Mouse (Mus musculus): ENCODE data around the gene Aurkaip1.
A peak's percentile ranks its signal among the peaks of the same experiment; 100 is the strongest.

Gene Aurkaip1

GRCm38 (mm10) chr4:155829866-155830265, 1.2 kb upstream of the Aurkaip1 start:
- DNase-seq (ENCODE audit: low read depth, low spot score): no peak

GRCm38 (mm10) chr4:155830596-155830995, 476 bp upstream of the Aurkaip1 start:
- no peak for DNase-seq (ENCODE audit: low read depth, low spot score)

DNA sequence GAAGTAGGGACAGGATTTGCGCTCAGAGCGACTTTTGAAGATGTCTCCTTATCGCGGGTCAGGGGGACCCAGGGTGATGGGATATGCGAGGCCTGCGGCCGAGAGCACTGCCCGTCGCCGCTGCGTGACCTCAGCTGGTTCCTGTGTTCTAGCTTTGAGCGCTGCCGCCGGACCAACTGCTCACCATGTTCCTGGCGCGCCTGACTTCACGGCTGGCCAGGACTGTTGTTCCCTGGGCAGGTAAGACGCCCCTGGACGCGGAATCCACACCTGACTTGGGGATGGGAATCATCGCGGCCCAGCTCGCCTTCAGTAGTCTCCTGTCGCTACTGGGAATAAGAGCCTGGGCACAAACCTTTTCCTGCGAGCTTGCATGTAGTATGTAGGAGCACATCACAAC, 759 bp downstream of the Aurkaip1 start:
- no peak for DNase-seq (ENCODE audit: low read depth, low spot score)

DNA sequence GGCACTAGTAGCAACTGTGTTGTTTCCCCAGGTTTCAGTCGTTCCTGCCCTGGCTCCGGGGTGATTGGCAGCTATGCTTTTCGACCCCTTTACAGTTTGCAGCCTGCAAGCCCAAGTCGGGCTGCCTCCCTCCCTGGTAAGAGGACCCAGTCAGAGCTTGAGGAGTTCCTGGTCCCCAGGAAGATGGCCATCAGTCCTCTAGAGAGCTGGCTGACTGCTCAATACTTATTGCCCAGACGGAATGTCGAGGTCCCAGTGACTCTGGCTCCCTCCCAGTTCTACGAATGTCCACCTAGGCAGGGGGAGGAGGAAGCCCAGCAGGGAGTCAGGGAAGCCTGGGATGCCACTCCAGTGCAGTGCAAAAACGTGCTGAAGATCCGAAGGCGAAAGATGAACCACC, 1.2 kb downstream of the Aurkaip1 start:
- DNase-seq (ENCODE audit: low read depth, low spot score): no peak

- no peak for DNase-seq (ENCODE audit: low read depth, low spot score)
These were observed 2.2 kb downstream of the Aurkaip1 start for GRCm38 (mm10) chr4:155833234-155833633.

- DNase-seq (ENCODE audit: low read depth, low spot score): peak; percentile 61
These were observed 2.8 kb downstream of the Aurkaip1 start for GRCm38 (mm10) chr4:155833836-155834235.

DNA sequence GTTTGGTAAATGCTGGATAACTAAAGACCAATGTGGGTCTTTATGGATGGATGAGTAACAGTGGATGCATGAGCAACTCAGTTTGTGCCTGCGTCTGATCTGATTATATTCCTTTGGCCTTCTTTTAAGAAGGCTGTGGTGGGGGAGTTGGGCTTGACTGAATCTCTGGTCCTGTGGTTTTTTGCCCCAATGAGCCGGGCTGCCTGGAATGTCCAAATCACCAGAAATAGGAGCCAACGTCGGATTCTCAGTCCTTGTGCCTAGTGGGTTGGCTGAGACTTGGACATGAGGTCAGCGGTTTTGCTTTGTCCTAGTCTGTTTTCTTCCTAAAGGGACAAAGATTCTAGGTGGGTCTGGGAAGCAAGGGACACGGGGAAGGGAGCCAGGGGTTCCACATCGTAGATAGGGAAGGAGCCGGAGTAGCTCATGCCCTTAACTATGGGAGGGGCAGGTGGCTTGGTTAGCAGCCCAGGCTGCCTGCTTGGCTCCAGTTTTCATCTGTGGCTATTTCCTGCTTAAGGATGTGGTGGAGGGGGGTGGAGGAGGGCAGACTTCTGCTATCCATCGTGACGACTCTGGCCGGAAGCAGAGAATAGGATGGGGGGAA, 6.4 kb downstream of the Aurkaip1 start:
- no peak for DNase-seq (ENCODE audit: low read depth, low spot score)

GRCm38 (mm10) chr4:155838187-155839153, 7.4 kb downstream of the Aurkaip1 start:
- no peak for DNase-seq (ENCODE audit: low read depth, low spot score)

DNA sequence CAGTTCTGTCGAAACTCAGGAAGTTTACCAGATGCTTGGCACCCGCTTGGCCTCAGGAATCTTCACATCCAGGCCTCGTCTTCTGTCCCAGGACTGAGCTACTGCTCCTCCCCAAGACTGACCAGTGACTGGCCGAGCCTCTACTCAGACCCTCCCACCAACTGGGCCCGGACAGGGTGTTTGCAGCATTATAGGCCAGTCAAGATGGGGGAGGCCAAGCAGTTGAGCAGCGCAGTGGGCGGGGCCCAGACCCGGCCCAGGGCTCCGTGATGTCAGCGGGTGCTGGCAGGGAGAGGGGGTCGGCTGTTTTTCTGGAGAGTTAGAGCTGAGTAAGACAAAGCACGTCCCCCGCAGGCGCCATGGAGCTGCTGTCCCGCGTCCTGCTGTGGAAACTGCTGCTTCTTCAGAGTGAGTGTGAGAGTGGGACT, 8.4 kb downstream of the Aurkaip1 start, which contains the start of gene Mxra8:
Mxra8 (plus strand) TSS at position 198 of the 428 bp plus-strand sequence.
- DNase-seq (ENCODE audit: low read depth, low spot score): no peak

GRCm38 (mm10) chr4:155840076-155841002, 9.3 kb downstream of the Aurkaip1 start:
- DNase-seq (ENCODE audit: low read depth, low spot score): no peak

DNA sequence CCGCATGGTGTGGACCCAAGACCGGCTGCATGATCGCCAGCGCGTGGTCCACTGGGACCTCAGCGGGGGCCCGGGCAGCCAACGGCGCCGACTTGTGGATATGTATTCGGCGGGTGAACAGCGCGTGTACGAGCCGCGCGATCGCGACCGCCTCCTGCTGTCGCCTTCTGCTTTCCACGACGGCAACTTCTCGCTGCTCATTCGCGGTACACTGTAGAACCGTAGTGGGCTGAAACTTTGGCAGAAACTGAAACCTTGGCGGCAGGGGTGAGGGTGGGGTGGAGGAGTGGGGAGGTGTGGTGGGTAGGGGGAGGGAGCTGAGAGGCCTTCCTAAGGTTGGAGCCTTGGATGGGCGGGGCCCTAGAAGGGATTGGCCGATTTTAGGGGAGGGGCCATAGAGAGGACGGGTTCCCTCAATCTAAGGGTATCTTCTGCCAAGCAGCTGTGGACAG, 10.0 kb downstream of the Aurkaip1 start:
- peak; percentile 17 for DNase-seq (ENCODE audit: low read depth, low spot score)

DNA sequence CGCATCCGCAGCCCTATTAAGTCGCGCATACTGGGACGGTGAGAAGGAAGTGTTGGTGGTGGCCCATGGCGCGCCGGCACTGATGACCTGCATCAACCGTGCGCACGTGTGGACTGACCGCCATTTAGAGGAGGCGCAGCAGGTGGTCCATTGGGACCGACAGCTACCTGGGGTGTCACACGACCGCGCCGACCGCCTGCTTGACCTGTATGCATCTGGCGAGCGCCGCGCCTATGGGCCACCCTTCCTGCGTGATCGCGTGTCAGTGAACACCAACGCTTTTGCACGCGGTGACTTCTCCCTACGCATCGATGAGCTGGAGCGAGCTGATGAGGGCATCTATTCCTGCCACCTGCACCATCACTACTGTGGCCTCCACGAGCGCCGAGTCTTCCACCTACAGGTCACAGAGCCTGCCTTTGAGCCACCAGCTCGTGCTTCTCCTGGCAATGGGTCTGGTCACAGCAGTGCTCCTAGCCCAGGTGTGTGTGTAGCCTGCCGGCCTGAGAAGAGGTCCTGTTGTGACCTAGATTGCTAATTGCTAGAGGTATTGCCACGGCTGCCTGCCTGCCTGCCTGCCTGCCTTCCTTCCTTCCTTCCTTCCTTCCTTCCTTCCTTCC, 10.7 kb downstream of the Aurkaip1 start:
- no peak for DNase-seq (ENCODE audit: low read depth, low spot score)

DNA sequence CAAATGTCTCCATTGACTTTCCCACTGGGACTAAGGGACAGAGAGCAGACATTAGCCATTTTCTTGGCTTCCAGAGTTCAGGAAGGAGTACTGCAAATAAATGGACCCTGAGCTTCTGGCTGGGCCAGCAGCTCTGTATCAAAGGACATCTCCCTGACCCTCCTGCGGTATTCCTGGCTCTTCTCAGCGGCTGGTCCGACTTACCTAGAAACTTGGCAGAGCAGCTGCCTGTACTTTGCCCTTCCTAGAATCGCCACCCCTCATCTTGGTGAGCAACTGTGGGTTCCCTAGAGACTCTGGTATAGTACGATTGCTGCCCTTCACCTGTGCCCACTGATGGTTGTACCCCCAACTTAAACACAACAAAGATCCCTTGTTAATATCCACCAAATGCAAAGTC, 12.2 kb downstream of the Aurkaip1 start:
- no peak for DNase-seq (ENCODE audit: low read depth, low spot score)

- peak; percentile 90 for DNase-seq (ENCODE audit: low read depth, low spot score)
These were observed 16.0 kb downstream of the Aurkaip1 start, which contains the start of gene Dvl1 for GRCm38 (mm10) chr4:155846871-155847578. Gene Dvl1 (plus strand): TSS chr4:155847402.

GRCm38 (mm10) chr4:155847591-155848352, 16.7 kb downstream of the Aurkaip1 start:
- DNase-seq (ENCODE audit: low read depth, low spot score): no peak

- DNase-seq (ENCODE audit: low read depth, low spot score): no peak
These were observed 17.5 kb downstream of the Aurkaip1 start for GRCm38 (mm10) chr4:155848434-155849095.

DNA sequence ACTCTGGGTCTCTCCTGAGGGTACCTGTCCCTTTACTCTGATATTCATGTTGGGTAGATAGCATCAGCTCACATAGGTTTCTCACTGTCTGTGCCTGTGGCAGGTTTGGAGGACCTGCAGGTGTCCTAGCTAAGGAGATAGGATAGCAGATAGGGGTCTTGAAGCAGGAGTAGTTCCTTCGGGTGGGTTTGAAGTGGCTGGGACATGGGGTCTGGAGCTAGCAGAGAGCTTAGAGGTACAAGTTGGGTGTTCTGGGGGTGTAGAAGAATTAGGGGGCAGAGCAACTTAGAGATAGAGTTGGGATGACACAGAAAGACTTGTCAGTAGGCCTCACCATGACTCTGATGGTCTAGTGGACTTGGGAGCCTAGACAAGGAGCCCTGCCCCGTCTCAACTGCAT, 18.3 kb downstream of the Aurkaip1 start:
- DNase-seq (ENCODE audit: low read depth, low spot score): no peak

- no peak for DNase-seq (ENCODE audit: low read depth, low spot score)
These were observed 18.9 kb downstream of the Aurkaip1 start for GRCm38 (mm10) chr4:155849792-155850451.

- DNase-seq (ENCODE audit: low read depth, low spot score): no peak
These were observed 20.3 kb downstream of the Aurkaip1 start for GRCm38 (mm10) chr4:155851368-155851767.
